Mouse (Mus musculus) stomach, embryonic 14.5 days (tissue): ENCODE measurements around the gene Mfsd12. TPM values are rescaled to one million over a fixed set of nuclear protein-coding genes. Genes with fewer than 3 reads are reported as not detected.
A peak's percentile ranks its signal among the peaks of the same experiment; 100 is the strongest.

Experiments used
- ATAC-seq: fragments of 200-750 bp; cut with Nextera tagmentation; 2 replicates; pipeline ENCODE4 v1.8.0; 2017; ENCODE audit warnings: low read depth, moderate TSS enrichment; ENCODE audit not compliant: insufficient number of reproducible peaks, insufficient read depth, low FRiP score
- H3K27ac ChIP-seq: fragments of 300-500 bp; sonication (generic); 2 replicates; pipeline ENCODE4 v1.5.1; 2014; ENCODE audit warnings: mild to moderate bottlenecking, low read length, moderate library complexity, mixed read lengths
- H3K27me3 ChIP-seq: fragments of 300-500 bp; sonication (generic); 2 replicates; pipeline ENCODE4 v1.6.1; 2014; ENCODE audit warnings: low read length, control low read depth, mixed read lengths; ENCODE audit not compliant: control insufficient read depth, insufficient read depth
- H3K36me3 ChIP-seq: fragments of 300-500 bp; sonication (generic); 2 replicates; pipeline ENCODE4 v1.6.1; 2014; ENCODE audit warnings: mild to moderate bottlenecking, control low read depth, low read length, moderate library complexity, mixed read lengths; ENCODE audit not compliant: control insufficient read depth, insufficient read depth
- H3K4me1 ChIP-seq: fragments of 300-500 bp; sonication (generic); 2 replicates; pipeline ENCODE4 v1.6.1; 2014; ENCODE audit warnings: low read length, control low read depth, mixed read lengths; ENCODE audit not compliant: control insufficient read depth, insufficient read depth
- H3K4me2 ChIP-seq: fragments of 300-500 bp; sonication (generic); replicated peaks from 2 replicates; pipeline ENCODE4 v1.6.1; 2014; ENCODE audit warnings: low read depth, low read length, control low read depth
- H3K4me3 ChIP-seq: fragments of 300-500 bp; sonication (generic); 2 replicates; pipeline ENCODE4 v1.5.1; 2014; ENCODE audit warnings: low read depth, low read length, control low read depth
- H3K9ac ChIP-seq: fragments of 300-500 bp; sonication (generic); replicated peaks from 2 replicates; pipeline ENCODE4 v1.6.1; 2014; ENCODE audit warnings: low read depth, mild to moderate bottlenecking, control low read depth, low read length, moderate library complexity, mixed read lengths
- H3K9me3 ChIP-seq: fragments of 300-500 bp; sonication (generic); 2 replicates; pipeline ENCODE4 v1.6.1; 2016; ENCODE audit warnings: low read depth, low read length, control low read depth; ENCODE audit not compliant: control insufficient read depth
- WGBS: fragments of 180-500 bp; shearing (Covaris S2); extraction: QIAGEN DNeasy Blood & Tissue Kit; methylation state at CpG from one replicate; pipeline ENCODE4 v1.1.7; 2014; 5-methylcytosine and 5-hydroxymethylcytosine counted together
- polyA plus RNA-seq: library from polyadenylated mRNA; unstranded; fragments of >200 nt; fragmentation: Nextera tagmentation; extraction: Ambion mirVana; gene quantifications from 2 replicates; pipeline ENCODE4 v1.2.1, GENCODE M21; 2014

Mfsd12 gene
- polyA plus RNA-seq, 1 experiment from 2014 or later, result 4.7 TPM

DNA sequence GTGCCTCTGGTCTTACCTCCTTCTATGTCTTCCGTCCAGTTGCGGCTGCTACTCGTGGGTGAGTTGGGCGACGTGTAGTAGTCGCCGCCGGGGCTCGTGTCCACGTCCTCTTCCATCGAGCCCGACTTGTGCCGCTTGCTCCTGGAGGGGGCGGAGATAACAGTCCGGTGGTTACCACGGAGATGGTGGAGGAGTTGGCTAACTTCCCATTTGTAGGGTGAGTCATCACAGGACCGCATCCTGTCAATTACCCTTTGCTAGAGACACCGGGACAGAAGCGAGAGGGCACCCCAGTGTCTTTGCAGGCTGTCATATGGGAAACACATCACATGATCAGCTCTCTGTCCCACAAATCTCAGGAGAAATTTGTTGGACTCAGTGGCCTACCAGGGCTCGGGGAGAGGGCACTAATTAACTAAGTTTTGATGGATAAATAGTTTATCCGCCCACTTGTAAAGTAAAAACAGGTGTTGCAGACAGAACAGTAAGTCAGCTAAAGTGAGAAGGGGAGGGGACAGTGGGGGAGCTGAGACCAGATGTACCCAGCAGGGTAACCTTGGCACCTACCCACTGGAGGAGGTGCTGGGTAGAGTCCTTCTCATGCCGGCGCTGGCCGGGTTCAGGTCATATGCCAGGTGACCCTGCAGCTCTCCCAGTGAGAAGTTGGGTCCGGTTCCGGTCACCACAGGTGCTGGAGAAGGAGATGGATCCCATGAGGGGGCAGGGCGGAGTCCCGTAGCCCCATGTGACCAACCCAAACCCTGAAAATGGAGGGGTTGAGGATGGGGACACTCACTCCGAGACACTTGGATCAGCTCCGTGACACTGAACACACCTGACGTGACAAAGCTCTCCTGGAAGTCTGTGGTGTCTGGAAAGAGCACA, 50.5 kb downstream of the Mfsd12 start:
- Histone ChIP-seq H3K27me3 (no peaks in the 10 kb centered on the region), H3K9me3 (no peaks in the 10 kb centered on the region), H3K4me3 (0 out of 2 replicates have a peak overlapping the region, but pooled peaks have one; percentile 11), H3K4me2 (no peak overlapping the region; the same call in 1 of the 2 replicates), H3K4me1 (peaks cover 53% of the 10 kb centered on the region), H3K9ac (no peak overlapping the region; the same call in 1 of the 2 replicates), H3K27ac (no peak overlapping the region), H3K36me3 (peaks cover 28% of the 10 kb centered on the region)
- WGBS, result 29% methylated on average over 31 of the region's 31 CpGs
- ATAC-seq, result no peak

DNA sequence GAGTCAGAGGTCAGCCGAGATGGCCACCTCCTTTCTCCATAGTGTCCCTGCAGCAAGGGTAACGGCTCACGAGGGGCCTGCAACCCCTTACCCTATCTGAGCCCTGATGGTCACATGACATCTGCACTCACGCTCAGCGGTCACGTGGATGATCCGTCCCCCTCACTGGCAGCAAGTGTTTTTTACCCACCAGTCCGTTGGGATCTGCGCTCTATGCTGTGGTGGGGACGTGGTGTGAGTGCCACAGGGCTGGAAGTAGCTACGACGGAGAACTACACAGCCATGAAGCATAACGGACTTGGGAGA, 51.1 kb downstream of the Mfsd12 start:
- WGBS, result 58% methylated on average over 13 of the region's 13 CpGs
- Histone ChIP-seq H3K27me3 (no peaks in the 10 kb centered on the region), H3K4me3 (no peak overlapping the region), H3K9ac (no peak overlapping the region), H3K9me3 (no peaks in the 10 kb centered on the region), H3K4me2 (no peak overlapping the region), H3K4me1 (peaks cover 51% of the 10 kb centered on the region), H3K36me3 (peaks cover 28% of the 10 kb centered on the region), H3K27ac (no peak overlapping the region)
- no peak for ATAC-seq

DNA sequence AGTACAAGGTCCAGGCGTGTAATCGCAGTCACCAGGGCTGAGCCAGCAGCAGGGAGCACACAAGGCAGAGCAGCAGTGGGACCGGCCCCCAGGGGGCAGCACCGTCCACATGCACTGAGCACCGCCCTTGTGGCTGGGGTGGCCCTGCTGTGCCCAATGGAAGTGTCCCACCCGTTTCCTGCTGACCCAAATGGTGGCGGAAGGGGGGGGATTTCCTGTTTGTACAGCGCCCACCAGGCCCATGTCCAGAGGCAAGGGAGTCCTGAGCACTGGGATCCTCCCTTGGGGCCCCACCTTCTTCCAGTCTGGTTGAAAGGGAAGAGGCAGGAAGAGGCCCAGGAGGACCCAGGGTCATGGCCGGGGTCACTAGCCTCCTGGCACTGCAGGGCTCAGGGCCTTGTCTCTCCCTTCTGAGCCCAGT, 51.6 kb downstream of the Mfsd12 start:
- Histone ChIP-seq H3K9me3 (no peaks in the 10 kb centered on the region), H3K27me3 (no peaks in the 10 kb centered on the region), H3K4me1 (peaks cover 51% of the 10 kb centered on the region), H3K9ac (no peak overlapping the region), H3K4me3 (no peak overlapping the region), H3K36me3 (peaks cover 26% of the 10 kb centered on the region), H3K4me2 (no peak overlapping the region), H3K27ac (peak overlapping the region; percentile 34; the same call in 1 of the 2 replicates)
- WGBS, result 21% methylated on average over 9 of the region's 9 CpGs
- peak; percentile 51; the same call in 1 of the 2 replicates for ATAC-seq

DNA sequence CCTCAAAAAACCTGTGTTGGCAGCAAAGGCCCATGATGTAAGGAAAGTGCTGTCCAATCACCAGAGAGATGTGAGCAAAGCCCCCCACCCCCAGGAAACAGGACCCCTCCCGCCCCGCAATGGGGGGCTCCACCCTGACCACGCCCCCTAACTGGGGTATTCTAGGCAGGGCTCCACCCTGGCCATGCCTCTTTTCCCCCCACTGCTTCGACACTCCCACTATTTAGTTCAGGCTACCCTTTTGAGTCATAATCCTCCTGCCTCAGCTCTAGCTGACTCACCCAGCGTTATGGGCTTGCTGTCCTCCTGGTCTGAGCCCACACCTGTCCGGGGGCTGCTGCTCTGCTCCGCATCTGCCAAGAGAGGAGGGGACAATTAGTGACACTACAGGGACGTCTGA, 52.0 kb downstream of the Mfsd12 start:
- H3K27ac ChIP-seq, result peak overlapping the region; percentile 34; the same call in 1 of the 2 replicates
- no peak overlapping the region for H3K4me2 ChIP-seq
- no peak overlapping the region for H3K9ac ChIP-seq
- peaks cover 23% of the 10 kb centered on the region for H3K36me3 ChIP-seq
- H3K4me3 ChIP-seq, result no peak overlapping the region
- WGBS, result 29% methylated on average over 8 of the region's 8 CpGs
- H3K9me3 ChIP-seq, result no peaks in the 10 kb centered on the region
- H3K4me1 ChIP-seq, result peaks cover 56% of the 10 kb centered on the region
- ATAC-seq, result no peak
- no peaks in the 10 kb centered on the region for H3K27me3 ChIP-seq

DNA sequence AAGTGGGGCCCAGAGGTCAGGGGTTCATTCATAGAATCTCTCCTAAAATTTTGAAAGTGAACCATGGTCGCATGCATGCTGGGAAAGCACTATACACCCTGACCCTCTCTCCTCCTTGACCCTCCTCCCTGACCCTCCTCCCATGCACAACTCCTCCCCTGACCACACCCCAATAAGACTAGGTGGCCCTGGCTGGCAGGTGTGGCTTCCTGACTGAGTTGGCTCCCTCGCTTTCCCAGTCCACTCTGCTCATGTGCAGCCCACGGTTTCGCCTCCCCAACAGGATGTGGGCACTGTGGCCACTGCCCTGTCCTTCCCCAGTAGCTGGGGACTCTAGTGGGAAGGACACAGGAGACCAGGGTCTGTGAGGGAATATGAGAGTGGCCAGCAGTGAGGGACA, 53.1 kb downstream of the Mfsd12 start:
- ATAC-seq, result no peak
- peak overlapping the region; percentile 82; the same call in 1 of the 2 replicates for H3K27ac ChIP-seq
- no peaks in the 10 kb centered on the region for H3K9me3 ChIP-seq
- no peaks in the 10 kb centered on the region for H3K27me3 ChIP-seq
- H3K4me2 ChIP-seq, result 0 out of 2 replicates have a peak overlapping the region, but pooled peaks have one; percentile 1
- peaks cover 66% of the 10 kb centered on the region for H3K4me1 ChIP-seq
- no peak overlapping the region for H3K4me3 ChIP-seq
- peaks cover 17% of the 10 kb centered on the region for H3K36me3 ChIP-seq
- WGBS, result 54% methylated on average over 4 of the region's 4 CpGs
- H3K9ac ChIP-seq, result no peak overlapping the region

DNA sequence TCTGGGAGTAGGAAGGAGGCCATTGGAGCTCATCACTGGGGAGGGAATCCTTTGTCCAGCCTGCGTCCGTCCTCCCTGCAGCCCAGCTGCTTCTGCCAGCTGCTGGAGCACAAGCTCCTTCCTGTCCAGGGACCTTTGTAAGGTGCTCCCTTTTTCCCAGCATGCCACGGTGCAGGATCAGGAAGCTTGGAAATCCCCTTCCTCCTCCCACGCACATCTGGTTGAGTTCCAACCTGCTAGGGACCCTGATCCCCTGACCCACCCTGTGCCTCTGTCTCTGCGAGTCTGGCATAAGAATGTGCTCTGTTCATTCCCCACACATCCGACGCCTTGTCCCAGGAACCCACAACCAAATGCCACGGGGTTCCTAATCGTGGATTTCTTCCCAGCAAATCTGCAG, 53.7 kb downstream of the Mfsd12 start:
- WGBS, result 70% methylated on average over 9 of the region's 9 CpGs
- H3K9ac ChIP-seq, result no peak overlapping the region
- ATAC-seq, result no peak
- no peak overlapping the region for H3K4me3 ChIP-seq
- H3K9me3 ChIP-seq, result no peaks in the 10 kb centered on the region
- H3K4me1 ChIP-seq, result peaks cover 67% of the 10 kb centered on the region
- peak overlapping the region; percentile 82 for H3K27ac ChIP-seq
- H3K27me3 ChIP-seq, result no peaks in the 10 kb centered on the region
- H3K36me3 ChIP-seq, result peaks cover 12% of the 10 kb centered on the region
- no peak overlapping the region for H3K4me2 ChIP-seq

DNA sequence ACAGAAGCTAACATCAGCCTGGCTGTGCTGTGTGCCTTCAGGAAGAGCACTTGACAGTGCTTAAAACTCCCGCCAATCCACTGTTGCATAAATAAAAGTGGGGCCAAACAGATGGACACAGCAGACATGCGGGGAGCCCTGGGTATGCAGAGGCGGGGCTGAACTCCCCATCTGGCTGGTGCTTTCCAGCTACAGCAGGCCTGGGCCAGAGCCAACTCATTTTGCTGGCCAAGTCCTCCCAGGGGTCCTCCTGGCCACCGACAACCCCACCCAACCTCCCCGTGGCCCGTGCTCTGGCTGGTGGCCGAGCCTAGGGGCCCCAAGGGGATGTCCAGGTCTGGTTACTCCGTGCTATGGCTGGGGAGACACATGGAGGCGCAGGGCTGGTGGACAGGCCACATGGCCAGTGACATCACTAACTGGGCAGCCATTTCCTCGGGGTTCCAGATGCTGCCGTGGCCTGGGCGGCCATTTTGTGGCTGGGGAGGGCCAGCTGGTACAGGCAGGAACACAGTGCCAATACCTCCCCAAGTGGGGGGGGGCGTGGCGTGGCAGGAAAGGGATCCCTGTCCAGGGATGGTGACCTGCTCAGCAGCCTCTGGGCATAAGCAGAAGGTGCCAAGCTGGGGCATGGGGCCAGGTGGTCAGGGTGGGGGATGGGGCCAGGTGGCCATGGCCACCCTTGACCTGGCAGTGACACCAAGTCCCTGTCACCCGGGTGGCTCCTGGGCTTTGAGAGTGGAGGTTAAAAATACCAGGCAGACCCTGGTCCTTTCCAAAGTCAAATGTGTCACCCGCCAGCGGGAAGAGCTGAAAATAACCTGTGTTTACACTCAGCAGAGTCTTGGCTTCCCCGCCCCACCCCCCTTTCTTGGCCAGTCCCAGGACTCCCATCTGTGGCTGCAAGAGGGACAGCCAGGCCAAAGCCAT, 54.4 kb downstream of the Mfsd12 start:
- H3K9ac ChIP-seq, result no peak overlapping the region
- ATAC-seq, result no peak
- peaks cover 74% of the 10 kb centered on the region for H3K4me1 ChIP-seq
- no peaks in the 10 kb centered on the region for H3K27me3 ChIP-seq
- H3K4me3 ChIP-seq, result no peak overlapping the region
- peak overlapping the region; percentile 19; the same call in 1 of the 2 replicates for H3K4me2 ChIP-seq
- WGBS, result 48% methylated on average over 18 of the region's 18 CpGs
- H3K36me3 ChIP-seq, result peaks cover 6% of the 10 kb centered on the region
- H3K9me3 ChIP-seq, result no peaks in the 10 kb centered on the region
- peak overlapping the region; percentile 82 for H3K27ac ChIP-seq

DNA sequence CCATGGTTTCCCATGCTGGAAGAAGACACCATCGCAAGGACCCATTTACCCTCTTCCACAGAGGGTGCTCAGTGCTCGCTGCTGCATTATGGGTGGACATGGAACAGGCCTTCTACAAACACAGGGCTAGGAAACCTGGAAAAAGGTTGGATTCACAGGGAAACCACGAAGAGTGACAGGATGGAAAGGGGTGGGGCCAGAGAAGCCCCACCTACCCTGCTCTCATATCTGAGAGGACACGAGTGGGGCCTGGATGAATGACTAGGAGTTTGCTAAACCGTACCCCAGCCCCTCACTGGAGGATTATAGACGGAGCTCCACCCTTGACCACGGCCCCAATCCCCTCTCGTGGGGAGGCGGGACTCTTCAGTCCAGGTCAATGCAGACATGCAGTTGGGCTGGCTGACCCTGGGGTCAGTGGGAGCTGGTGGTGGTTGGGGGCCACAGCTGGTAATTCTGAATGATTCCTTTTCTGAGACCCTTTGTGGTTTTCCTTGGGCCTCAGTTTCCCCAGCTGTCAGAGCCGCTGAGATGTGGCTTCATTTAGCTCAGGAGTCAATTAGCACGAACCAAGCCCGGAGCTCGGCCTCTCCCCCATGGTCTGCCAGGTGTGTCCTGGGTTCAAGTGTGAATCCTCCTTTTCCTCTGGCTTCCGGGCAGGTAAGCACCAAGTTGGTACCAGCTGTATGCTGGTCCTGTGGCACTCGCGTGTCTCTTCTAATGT, 55.5 kb downstream of the Mfsd12 start:
- no peak for ATAC-seq
- Histone ChIP-seq H3K4me3 (no peak overlapping the region), H3K27ac (peak overlapping the region; percentile 82), H3K27me3 (no peaks in the 10 kb centered on the region), H3K9me3 (no peaks in the 10 kb centered on the region), H3K9ac (no peak overlapping the region), H3K4me2 (no peak overlapping the region), H3K36me3 (no peaks in the 10 kb centered on the region; the same call in 1 of the 2 replicates), H3K4me1 (peaks cover 77% of the 10 kb centered on the region)
- 69% methylated on average over 16 of the region's 16 CpGs for WGBS
